Mouse (Mus musculus) brain, adult 10 weeks (tissue): ENCODE measurements around the gene Vwc2l. TPM values are rescaled to one million over a fixed set of nuclear protein-coding genes. Genes with fewer than 3 reads are reported as not detected.

Experiments used
- polyA plus RNA-seq: library from polyadenylated mRNA; stranded (reverse); fragments of 350-450 nt; fragmentation: Illumina TruSeq; extraction: RNeasy Lipid Tissue Mini Kit (QIAGEN cat#74804); gene quantifications from one replicate; pipeline ENCODE4 v1.2.3, GENCODE M21; 2015; ENCODE audit warnings: low read depth, low replicate concordance

The Vwc2l gene
- 8.3 TPM for polyA plus RNA-seq

DNA sequence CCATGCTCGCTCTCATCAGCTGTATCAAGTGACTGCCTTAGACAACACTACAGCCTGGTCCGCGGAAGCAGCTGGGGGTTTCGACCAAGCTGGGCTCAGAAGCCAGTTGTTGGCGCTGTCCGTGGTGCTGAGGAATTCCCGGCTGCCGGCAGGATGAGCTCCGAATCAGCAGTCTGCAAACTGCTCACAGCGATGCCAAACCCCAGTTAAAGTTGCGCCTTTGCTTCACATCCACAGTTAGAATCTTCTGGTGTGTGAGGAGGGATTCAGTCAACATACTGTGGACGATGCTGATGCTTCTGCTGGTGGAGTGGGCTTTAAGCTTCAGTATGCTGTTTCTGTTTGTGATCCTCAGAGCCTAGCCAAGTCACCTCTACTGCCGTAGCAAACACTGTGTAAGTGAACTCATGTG lies at the start of gene Vwc2l:
Gene Vwc2l (plus strand): TSS at position 61 of the 412 bp plus-strand sequence.

